Mouse (Mus musculus): Measurements from ENCODE around the gene Tomm20. TPM values are rescaled to one million over a fixed set of nuclear protein-coding genes. Genes with fewer than 3 reads are reported as not detected.
A peak's percentile ranks its signal among the peaks of the same experiment; 100 is the strongest.
"Not testable (repeated sequence)": the region's sequence is repeated elsewhere in the genome, so short reads cannot be mapped to it uniquely, and the experiment has no call there.

Tomm20 gene
- total RNA-seq, 2 experiments from 2014 or later = 181 to 182 TPM

DNA sequence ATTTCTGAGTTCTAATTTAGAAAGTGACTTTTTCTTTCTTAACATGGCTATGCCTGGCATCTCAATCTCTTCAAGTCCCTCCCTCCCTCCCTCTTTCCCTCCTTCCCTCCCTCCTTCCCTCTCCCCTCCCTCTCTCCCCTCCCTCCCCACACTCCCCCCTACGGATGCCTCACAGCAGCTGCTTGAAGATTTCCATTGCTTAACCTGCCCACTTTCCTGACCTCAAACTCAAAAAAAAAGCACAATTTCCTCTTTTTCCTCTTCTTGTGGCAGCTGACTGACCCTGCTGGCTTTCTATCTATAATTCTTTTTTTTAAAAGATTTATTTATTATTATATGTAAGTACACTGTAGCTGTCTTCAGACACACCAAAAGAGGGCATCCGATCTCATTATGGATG is 44.6 kb downstream of the Tomm20 start:
- Histone ChIP-seq H3K27ac (no peak overlapping the region), H3K4me3 (no peak overlapping the region)
- TF ChIP-seq CTCF (IDR thresholded peaks at IDR 0.05) = no peak
- intact Hi-C loops (cut with DNase I) = no loop called here
- no peak for DNase-seq (ENCODE audit: extremely low spot score in 1 of 2, low spot score in 2 of 2)

- intact Hi-C loops (cut with DNase I) = no loop called here
These were observed 50.5 kb downstream of the Tomm20 start for GRCm38 (mm10) chr8:126895133-126895532.

GRCm38 (mm10) chr8:126887639-126888006 is 58.0 kb downstream of the Tomm20 start:
- DNase-seq (ENCODE audit: extremely low spot score in 1 of 2, low spot score in 2 of 2) = no peak
- Histone ChIP-seq H3K27ac (no peak overlapping the region), H3K4me3 (no peak overlapping the region)
- intact Hi-C loops (cut with DNase I) = no loop called here
- no peak for TF ChIP-seq CTCF (IDR thresholded peaks at IDR 0.05)

More at GRCm38 (mm10) chr8:126895133-126895532, 50.5 kb downstream of the Tomm20 start:
- TF ChIP-seq CTCF (IDR thresholded peaks at IDR 0.05) = no peak
- no peak overlapping the region for H3K4me3 ChIP-seq
- H3K27ac ChIP-seq = peak overlapping the region; percentile 47
- DNase-seq (ENCODE audit: extremely low spot score in 1 of 2, low spot score in 2 of 2) = peak; percentile 52 to 63

DNA sequence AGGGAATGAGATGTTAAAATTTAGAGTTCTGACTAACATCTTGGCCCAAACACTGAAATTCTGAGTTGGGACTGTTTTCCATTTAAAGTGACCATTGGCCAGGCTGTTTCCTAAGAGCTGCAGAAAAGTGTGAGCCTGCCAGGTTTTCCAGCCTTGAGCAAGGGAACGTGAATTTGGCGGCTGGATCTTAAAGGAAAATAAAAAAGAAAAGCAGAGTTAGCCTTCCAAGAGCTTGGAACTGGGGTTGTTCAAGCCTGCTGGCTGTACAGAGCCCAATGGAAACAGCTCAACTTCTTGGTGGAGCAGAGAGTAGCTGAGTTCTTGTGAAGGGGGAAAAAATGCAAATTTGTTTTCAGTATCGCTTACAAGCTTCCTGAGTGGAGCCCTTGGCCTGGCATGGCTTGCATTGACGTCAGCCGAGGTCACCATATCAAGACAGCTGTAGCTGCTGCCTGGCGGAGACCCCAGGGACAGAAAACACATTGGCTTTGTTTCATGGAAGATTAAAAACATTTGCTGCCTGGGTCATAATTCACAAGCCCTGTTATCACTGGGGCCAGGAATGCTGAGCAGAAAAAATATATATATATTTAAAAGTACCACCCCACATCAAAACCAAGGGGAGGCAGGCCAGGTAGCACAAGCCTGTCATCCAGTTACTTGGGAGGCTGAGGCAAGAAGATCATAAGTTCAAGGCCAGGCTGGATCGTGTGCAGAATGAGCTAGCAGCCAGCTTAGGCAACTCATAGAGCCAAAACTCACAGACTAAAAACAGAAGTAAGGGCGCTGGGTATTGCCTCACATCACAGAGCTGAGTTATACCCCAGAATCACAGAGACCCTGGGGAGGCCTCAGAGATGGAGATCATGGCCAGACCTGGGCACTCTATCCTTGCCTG is 58.7 kb downstream of the Tomm20 start:
- H3K4me3 ChIP-seq = no peak overlapping the region
- no peak for DNase-seq (ENCODE audit: extremely low spot score in 1 of 2, low spot score in 2 of 2)
- TF ChIP-seq CTCF (IDR thresholded peaks at IDR 0.05) = no peak
- H3K27ac ChIP-seq = no peak overlapping the region; the same call in none of the 2 replicates
- intact Hi-C loops (cut with DNase I) = loop anchor here (1.0 kb wide), 1 partner anchor 151 kb away; no protein-coding TSS in a partner anchor

GRCm38 (mm10) chr8:126885554-126886485 is 59.8 kb downstream of the Tomm20 start:
- Histone ChIP-seq H3K27ac (no peak overlapping the region; the same call in none of the 2 replicates), H3K4me3 (no peak overlapping the region)
- TF ChIP-seq CTCF (IDR thresholded peaks at IDR 0.05) = peak; percentile 23
- intact Hi-C loops (cut with DNase I) = loop anchor here (1.0 kb wide), 1 partner anchor 150 kb away; no protein-coding TSS in a partner anchor
- DNase-seq (ENCODE audit: extremely low spot score in 1 of 2, low spot score in 2 of 2) = no peak

- peak overlapping the region; percentile 73 for H3K27ac ChIP-seq
- no peak overlapping the region for H3K4me3 ChIP-seq
- peak; percentile 55 to 59 for DNase-seq (ENCODE audit: extremely low spot score in 1 of 2, low spot score in 2 of 2)
- intact Hi-C loops (cut with DNase I) = no loop called here
- TF ChIP-seq CTCF (IDR thresholded peaks at IDR 0.05) = no peak
These were observed 61.3 kb downstream of the Tomm20 start for GRCm38 (mm10) chr8:126884202-126884926.

DNA sequence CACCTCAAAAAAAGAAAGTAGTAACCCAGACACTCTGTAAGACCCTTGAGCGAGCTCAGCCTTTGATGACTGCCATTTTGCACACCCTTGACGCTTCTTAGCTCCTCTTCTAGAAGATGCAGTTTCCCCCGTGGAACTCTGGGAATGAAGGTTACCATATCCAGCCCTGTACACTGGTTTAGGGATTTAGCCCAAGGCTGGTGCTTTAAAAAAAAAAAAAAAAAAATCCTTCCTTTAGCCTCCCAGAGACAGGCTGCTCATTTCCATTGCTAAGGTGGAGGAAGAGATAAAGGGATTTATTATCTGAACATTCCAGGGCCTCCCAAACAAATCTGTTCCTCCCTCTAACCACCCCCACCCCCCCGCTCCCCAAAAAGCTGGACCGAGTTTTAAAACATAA is 61.9 kb downstream of the Tomm20 start:
- peak overlapping the region; percentile 53; the same call in 1 of the 2 replicates for H3K27ac ChIP-seq
- intact Hi-C loops (cut with DNase I) = no loop called here

DNA sequence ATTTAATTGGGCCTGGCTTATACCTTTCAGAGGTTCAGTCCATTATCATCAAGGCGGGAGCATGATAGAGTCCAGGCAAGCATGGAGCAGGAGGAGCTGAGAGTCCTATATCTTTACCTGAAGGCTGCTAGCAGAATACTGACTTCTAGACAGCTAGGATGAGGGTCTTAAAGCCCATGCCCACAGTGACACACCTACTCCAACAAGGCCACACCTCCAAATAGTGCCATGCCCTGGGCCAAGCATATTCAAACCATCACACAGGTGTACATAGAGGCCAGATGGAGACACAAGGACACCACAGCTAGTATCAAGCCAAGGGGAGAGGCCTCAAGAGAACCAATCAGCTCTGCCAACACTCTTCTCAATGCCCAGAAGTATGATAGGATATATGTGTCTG is 63.1 kb downstream of the Tomm20 start:
- H3K4me3 ChIP-seq; DNase-seq (ENCODE audit: extremely low spot score in 1 of 2, low spot score in 2 of 2); H3K27ac ChIP-seq; intact Hi-C loops (cut with DNase I): not testable (repeated sequence)

More for the DNA sequence above, 61.9 kb downstream of the Tomm20 start:
- no peak for TF ChIP-seq CTCF (IDR thresholded peaks at IDR 0.05)
- no peak for DNase-seq (ENCODE audit: extremely low spot score in 1 of 2, low spot score in 2 of 2)
- no peak overlapping the region for H3K4me3 ChIP-seq

DNA sequence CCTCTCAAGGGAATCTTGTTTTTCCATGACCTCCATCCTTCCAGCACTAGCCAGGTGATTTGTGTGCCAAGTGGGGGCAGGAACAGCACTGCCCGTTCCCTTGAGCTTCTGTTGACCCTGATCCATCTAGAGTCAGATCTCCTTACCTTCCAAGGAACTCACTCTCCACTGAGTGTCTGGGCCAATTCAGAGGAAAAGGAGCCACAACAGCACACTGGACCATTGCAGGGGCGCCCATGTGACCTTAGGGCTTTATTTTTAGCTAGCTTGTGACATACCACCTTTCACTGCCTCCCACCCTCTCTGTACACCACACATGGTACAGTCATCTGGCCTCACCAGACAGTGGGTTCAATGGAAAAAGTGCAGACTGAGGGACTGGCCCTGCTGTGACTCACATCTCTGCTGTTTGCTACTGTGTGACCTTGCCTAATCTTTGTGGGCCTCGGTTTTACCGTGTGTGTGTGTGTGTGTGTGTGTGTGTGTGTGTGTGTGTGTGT is 64.0 kb downstream of the Tomm20 start:
- Histone ChIP-seq H3K4me3 (no peak overlapping the region), H3K27ac (no peak overlapping the region)
- no peak for DNase-seq (ENCODE audit: extremely low spot score in 1 of 2, low spot score in 2 of 2)
- no peak for TF ChIP-seq CTCF (IDR thresholded peaks at IDR 0.05)
- intact Hi-C loops (cut with DNase I) = no loop called here

Other genes with a start within 250 kb of the Tomm20 start
- 10 to 100 TPM; 13.9 to 14.8 TPM for gene Rbm34, start 25.2 kb upstream of the Tomm20 start, total RNA-seq (2021)
- 10 to 100 TPM; 17.8 to 19.3 TPM for gene Pard3, start 118.0 kb upstream of the Tomm20 start, total RNA-seq (2021)

All from left cerebral cortex, adult 2 months (tissue).